Mouse (Mus musculus) lung, postnatal 4 days (tissue): ENCODE data around the gene Tlr9.
A peak's percentile ranks its signal among the peaks of the same experiment; 100 is the strongest.

Experiments used
- DNase-seq, 2 experiments: peaks; one replicate each; pipeline ENCODE4 v3.0.0; 2021

Gene Tlr9

DNA sequence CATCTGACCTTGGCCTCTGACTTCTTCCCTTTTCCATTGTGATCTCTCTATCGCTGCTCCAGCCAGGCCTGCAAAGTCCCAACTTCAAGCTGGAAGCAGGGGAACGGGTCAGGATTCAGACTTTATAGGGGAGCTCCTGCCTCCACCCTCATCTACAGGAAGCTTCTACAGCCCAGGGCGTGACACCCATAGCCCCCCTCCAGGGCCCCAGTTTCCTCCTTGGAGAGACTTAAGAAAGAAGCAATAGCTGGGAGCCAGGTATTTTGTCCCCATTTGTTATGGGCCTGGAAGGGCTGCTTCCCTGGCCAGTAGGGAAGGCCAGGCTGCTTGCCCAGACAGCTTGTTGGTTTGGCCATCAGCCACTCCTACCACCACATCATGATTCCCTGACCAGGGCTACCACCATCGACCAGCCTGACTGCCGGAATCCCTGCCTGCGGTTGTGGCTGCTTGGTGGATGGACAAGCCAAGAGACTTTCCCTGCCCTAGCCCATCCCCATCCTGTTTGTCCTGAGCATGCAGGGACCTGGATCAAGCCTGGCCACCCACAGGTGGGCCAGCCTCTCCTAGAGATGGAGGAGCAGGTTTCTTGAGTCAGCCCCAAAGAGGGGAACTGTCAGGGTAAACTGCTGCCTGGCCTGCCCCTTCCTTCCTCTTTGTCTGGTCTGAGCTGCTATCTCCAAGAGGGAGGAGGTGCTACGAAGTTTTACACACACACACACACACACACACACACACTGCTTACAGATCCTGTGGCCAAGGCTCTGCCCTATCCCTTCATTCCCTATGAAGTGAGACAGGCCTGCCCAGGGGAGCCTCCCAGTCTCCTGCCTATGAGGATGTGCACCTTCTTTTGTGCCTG lies 18.2 kb upstream of the Tlr9 start:
- peak; percentile 44 to 45 for DNase-seq

DNA sequence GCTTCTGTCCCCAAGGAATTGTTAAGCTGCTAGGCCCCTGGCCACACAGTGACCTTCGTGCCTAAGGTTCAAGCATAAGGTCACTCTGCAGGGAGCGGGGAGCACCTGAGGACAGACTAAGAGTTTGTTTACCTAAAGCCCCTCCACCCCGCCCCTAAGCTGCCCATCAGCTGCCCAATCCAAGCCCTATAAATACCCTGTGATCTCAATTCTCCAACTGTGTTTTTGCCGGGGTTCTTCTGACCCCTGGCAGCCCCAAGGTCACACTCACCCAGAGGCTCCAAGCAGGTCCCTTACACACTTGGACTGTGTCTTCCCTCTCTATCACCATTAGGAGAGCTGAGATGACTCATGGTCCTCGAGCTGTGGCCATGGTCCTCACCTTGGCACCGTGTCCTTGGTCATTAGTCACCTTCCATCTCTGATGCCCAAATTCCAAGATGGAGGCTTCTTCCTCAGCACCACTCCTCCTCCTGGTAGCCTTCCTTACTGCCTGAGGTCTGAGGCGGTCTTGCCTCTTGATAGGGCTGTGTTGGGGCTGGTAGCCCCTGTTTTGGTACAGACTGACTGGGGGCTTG lies 16.6 kb upstream of the Tlr9 start:
- DNase-seq: no peak

DNA sequence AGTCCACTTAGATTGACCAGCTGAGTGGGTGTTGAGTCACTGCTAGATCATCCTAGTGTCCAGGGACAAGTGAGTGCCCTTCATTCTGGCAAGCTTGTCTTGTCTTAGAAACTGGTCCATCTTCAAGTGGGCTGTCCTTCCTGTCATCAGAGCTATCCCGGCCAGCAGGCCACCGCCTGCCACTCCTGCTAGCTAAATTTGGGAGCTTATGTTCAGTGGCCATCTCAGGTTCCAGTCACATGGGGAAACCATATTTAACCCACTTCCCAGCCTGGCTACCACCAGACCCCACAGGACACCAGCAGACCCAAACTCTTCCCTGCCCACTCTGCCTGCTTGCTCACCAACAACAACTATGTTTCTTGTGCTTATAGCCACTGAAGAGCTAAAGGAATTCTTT lies 15.9 kb upstream of the Tlr9 start:
- no peak for DNase-seq

DNA sequence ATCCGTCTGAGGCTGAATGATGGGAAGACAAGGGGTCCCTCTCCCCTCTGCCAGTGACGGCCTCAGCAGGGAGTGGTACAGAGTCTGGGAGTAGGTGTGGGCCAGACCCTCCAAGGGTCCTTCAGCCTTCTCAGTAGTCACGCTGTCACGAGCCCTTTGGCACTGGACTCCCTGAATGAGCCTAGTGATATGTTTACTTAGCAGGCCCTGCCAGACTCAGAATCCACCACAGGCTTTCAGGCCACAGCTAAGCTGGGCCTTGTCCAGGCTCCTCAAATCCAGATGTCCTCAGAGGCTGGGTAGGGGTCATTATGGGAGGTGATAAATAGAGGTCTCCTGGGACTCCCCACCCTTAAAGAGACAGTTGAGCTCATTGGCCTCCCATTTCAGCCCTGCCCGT lies 14.2 kb upstream of the Tlr9 start:
- DNase-seq: no peak

DNA sequence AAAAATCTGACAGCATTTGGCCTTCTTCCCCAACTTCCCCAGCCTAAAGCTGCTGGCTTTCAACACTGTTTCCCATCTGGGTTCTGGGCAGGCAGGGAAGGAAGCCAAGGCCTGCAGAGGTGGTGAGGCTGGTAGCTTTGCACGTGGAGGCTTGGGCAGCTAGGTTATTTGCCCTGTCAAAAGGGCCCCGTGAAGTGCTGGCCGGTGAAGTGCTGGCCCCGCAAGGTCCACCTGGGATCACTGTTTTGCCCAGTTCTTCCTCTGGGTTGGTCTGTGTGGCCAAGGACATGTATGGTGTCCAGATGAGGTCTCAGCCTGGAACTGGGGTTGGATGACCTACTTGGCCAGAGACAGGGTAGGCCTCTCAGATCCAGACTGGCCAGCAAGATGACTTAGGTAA lies 12.4 kb upstream of the Tlr9 start:
- no peak for DNase-seq

DNA sequence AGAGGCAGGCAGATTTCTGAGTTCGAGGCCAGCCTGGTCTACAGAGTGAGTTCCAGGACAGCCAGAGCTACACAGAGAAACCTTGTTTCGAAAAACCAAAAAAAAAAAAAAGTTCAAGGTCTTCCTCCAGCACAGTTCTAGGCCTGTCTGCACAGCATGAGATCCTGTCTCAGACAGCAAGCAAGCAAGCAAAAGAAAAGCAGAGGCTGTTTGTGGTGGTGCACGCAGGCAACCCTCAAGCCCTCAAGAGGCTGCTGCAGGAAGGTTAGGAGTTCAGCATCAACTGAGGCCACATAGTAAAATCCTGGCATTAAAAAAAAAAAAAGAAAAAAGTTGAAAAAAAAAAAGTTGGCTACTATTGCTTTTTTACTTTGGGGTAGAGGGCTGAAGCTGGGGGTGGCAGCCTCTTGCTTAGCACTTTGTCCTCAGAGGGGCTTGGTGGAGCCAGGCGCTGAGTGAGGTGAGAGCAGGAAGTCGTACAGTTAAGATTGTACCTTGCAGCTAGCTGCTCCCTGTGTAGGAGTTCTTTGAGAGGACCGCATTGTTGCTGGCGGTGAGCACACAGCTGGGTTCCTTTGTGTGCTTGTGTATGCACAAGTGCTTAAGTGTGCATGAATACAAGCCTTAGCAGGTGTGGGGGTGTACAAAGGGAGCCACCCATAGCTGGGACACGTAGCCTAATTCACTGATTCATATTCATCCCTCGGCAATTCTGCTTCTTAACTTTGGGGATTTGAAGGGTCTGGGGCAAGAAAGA lies 11.4 kb upstream of the Tlr9 start:
- no peak for DNase-seq

DNA sequence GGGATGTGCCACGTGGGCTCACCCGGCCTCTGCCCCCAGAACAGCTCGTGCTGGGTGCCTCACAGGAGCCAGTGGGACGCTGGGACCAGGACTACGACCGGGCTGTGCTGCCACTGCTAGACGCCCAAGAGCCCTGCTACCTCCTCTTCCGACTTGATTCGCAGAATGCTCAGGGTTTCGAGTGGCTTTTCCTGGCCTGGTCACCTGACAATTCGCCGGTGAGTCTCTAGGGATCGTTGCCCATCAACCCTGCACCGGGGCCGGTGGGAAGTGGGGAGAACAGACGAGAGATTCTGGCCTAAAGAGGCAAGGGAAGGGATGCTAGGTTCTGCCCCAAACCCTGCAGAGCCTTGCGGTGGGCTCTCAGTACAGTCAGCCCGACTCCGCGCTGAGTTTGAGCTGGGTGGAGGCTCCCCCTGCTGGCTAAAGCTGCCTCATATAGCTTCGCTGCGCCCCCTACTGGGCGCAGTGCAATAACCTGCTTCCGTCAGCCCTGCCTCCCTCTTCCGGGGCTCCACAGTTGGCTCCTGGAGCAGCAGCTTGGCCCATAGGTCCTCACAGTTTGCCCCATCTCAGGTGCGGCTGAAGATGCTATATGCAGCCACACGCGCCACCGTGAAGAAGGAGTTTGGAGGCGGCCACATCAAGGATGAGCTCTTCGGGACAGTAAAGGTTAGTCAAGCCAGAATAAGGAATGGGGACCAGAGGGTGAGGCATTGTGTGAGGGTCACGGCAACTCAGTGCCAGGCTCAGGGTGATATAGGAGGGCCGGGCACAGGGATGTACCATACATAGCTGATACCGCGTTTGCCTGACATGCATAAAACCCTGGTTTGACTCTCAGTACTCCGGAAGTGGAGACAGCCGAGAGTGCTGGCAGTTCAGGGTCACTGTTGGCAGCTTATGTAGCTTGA lies 10.5 kb upstream of the Tlr9 start:
- DNase-seq: peak; percentile 86 to 93

DNA sequence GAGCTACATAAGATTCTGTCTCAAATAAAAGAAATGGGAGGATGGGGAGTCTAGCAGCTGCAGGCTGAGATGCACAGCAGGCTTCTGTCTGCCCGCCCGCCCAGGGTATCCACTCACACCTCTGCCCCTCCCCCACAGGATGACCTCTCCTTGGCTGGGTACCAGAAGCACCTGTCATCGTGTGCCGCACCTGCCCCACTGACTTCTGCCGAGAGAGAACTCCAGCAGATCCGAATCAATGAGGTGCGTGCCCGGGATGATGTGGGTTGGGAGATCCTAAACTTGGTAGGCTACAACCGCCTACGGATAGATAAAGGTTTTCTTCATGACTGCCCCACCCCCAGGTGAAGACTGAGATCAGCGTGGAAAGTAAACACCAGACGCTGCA lies 9.8 kb upstream of the Tlr9 start:
- DNase-seq: no peak

DNA sequence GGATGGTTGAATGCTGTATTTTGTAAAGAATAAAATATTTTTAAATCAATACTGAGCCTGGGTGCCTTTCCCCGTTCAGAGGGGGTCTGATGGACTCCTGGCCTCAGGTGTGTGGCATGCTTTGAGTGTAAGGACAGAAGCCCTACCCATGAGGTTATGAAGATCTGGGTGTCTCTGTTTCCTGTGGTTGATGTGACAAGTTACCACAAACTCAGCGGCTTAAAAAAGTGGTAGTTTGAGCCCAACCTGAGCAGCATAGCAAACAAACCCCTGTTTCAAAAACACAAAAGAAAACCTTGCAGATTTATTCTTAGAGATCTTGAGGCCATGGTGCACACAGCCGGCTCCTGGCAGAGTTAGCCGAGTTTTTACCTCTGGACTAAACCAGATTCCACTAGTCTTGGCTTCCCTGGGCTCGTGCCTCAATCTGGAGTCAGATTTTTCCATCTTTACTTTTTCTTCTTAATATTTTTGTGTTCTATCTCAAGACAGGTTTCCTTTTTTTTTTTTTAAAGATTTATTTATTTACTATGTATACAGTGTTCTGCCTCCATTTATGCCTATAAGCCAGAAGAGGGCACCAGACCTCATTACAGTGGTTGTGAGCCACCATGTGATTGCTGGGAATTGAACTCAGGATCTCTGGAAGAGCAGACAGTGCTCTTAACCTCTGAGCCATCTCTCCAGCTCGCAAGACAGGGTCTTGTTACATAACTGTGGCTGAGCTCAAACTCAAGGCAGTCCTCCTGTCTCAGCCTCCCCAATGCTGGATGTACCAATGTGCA lies 6.9 kb upstream of the Tlr9 start:
- DNase-seq: no peak

DNA sequence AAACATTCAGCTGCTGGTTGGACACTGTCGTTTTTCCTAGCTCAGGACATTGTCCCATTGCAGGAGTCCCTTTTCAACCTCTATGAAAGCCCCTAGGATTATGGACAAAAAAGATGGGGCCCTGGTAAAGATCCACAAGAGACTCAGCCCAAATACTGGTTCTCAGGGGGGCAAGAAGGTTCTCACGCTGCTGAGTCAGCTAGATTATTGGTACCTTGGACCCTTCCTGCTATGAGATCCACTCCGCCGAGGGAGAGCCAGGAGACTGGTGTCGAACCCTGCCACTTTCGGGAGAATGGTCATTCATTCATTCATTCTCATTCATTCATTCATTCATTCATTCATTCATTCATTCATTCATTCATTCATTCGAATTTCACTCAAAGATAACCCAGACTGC lies 5.4 kb upstream of the Tlr9 start:
- DNase-seq: no peak

DNA sequence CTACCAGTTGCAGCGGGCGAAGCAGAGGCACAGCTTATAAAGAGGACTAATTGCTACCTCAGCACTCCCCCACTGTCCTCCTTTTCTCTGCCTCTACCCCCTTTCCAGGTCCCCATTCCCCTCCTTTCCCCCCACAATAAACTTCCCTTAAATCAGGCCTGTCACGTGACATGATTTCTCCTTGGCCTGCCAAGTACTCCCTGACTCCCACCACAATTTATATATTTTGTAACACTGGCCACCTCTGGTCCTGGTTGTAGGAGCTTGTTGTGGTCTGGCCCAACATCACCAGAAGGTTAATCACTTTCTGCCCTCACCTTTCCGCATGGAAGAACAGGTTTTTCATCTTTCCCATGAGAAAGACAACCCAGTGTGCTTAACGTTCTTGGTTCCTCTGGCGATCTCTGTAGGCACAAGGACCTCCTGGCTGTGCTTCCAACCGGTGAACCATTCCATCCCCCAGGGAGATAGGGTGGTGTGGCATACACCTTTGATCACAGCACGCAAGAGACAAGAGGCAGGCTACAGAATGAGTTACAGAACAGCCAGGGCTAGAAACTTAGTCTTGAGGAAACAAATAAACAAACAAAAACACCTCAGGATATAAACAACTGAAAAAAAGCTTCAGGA lies 1.4 kb upstream of the Tlr9 start:
- no peak for DNase-seq

DNA sequence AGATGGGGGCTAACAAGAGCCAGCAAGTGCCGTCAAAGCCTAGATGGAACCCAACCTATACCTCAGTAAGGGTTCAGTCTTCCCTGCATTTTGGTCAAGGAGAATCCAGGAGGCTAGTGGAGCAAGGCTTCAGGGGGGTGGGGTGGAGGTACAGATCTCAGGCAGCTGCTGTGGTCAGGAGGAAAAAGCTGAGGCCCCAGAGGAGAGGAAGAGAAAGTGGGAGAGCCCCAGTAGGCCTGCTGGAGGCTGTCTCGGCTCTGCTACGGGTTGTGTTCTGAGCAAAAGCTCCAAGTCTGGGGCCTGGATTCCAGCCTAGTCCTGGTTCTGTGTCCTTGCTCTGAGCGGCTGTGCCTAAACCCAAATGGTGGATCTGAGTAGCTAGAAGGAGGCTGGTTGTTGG lies 596 bp downstream of the Tlr9 start:
- DNase-seq: no peak

DNA sequence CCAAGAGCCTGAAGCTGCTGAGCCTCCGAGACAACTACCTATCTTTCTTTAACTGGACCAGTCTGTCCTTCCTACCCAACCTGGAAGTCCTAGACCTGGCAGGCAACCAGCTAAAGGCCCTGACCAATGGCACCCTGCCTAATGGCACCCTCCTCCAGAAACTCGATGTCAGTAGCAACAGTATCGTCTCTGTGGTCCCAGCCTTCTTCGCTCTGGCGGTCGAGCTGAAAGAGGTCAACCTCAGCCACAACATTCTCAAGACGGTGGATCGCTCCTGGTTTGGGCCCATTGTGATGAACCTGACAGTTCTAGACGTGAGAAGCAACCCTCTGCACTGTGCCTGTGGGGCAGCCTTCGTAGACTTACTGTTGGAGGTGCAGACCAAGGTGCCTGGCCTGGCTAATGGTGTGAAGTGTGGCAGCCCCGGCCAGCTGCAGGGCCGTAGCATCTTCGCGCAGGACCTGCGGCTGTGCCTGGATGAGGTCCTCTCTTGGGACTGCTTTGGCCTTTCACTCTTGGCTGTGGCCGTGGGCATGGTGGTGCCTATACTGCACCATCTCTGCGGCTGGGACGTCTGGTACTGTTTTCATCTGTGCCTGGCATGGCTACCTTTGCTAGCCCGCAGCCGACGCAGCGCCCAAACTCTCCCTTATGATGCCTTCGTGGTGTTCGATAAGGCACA lies 3.2 kb downstream of the Tlr9 start:
- DNase-seq: no peak

DNA sequence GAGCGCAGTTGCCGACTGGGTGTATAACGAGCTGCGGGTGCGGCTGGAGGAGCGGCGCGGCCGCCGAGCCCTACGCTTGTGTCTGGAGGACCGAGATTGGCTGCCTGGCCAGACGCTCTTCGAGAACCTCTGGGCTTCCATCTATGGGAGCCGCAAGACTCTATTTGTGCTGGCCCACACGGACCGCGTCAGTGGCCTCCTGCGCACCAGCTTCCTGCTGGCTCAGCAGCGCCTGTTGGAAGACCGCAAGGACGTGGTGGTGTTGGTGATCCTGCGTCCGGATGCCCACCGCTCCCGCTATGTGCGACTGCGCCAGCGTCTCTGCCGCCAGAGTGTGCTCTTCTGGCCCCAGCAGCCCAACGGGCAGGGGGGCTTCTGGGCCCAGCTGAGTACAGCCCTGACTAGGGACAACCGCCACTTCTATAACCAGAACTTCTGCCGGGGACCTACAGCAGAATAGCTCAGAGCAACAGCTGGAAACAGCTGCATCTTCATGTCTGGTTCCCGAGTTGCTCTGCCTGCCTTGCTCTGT lies 3.8 kb downstream of the Tlr9 start:
- peak; percentile 66 to 84 for DNase-seq

DNA sequence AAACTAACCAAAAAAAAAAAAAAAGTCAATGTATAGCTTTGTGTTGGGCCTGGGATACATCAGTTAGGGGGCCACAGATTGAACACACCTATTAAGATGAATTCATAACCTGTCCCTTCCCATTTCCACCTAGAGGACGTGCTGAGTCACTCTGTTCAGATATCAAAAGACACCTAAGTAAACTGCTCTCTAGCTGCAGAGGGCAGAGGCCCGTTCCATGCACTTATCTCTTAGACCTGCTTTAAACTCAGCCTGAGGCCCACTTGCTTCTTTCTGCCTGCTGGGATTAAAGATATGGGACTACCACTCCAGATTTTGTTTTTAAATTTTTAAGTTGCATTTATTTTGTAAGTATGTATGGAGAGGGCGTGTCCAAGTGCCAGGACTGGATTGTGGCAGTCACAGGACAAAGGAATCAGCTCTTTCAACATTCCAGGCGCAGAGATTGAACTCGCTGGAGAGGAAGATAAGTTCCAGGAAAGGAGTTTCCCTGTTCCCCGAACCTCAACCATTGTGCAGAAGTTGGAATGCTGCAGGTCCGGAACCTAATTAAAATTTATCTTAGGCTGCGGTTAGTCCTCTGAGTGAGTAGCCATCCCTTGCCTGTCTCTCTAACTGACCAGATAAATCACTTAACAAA lies 5.5 kb downstream of the Tlr9 start:
- DNase-seq: no peak

DNA sequence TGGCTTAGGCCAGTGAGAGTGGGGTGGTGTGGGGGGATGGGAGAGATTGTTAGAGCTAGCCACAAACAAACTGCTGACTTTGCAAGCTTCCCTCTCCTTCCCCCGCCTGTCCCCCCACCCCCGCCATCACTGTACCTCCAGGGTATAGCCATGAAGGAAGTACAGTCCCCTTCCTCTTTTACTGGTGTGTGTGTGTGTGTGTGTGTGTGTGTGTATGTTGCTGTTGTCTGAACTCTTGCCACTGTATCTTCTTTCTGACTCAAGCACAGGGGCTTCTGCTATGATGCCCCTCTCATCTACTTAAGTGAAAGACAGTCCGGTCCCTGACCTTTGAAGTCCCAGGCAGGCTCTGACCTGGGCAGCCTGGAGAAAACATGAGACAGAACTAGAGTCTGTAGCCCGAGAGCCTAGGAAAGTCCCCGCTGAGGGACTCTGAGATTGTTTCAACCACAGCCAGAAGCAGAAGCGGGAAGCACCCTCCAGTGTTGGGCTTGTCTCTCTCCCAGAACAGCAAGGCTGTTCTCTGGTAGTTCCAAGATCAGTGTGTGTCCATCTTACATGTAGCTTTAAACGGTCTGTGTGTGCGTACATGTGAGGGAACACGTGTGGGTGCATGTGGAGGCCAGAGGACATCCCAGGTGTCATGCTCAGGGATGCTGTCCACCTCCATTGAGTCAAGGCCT lies 7.8 kb downstream of the Tlr9 start:
- no peak for DNase-seq

DNA sequence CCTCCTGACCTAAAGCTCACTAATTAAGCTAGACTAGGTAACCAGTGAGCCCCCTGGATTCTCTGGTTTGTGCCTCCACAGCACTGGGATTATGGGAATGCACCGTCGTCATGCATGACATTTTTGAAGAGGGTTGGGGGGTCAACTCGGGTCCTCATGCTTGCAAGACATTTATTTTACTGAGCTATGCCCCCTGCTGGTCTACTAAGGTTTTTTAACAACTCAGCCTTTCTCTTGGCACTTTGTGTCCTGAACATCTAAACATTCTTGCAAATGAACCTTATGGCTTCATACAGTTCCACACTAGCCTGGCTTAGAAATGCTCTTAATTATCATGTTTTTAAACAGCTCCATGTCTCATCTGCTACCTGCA lies 8.3 kb downstream of the Tlr9 start:
- no peak for DNase-seq

DNA sequence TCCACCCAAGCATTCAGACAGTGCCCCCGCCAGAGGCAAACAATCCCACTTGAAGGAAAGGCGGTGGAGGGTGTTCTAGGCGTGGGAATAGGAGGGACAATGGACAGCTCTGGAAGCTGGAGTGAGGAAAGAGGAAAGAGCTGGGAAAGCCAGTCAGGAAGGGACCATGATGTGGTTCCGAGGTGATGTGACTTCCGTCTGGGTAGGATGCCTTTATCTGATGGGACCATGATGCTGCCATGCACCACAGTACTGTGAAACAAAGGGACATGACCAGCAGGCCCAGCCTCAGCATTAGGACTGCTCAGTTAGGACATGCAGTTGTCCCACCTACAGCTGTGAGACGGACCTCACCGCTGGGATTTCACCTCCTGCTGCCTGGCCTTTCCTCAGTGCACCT lies 8.8 kb downstream of the Tlr9 start:
- no peak for DNase-seq

DNA sequence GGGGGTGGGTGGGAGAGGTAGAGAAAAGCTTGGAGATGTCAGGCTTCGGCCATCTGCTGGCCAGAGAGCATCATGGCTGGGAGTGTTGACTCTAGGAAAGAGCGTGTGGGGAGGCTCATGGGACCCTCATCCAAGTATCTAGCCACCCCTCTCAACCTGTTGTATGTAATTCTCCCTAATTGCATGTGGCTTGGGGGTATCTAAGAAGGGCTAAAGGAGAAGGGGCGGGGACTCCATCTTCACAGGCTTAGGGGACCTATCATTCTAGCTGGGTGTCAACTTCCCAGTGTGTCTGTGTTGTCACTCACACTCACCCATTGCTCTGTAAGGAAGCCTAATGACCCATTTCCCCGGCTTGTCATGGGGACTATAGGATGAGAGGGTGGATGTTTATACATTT lies 9.4 kb downstream of the Tlr9 start:
- DNase-seq: no peak

DNA sequence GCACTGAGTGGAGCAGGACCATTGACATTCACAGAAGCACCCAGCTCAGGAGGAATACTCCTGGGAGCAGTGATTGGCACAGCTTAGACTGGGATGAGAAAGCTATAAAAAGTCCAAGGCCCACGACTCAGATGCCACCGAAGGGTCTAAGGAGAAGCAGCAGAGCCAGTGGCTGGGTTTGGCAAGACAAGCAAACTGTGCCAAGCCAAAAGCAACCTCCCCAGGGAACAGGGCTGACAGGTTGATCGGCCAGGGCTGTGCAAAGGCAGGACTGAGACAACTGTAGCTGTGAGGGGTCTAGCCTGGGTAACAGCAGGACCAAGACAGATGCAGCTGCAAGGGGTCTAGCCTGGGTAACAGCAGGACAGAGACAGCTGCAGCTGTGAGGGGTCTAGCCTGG lies 10.6 kb downstream of the Tlr9 start:
- no peak for DNase-seq
